Mouse (Mus musculus) hindbrain, embryonic 15.5 days (tissue): ENCODE data around the gene Mrnip. TPM values are rescaled to one million over a fixed set of nuclear protein-coding genes. Genes with fewer than 3 reads are reported as not detected.

Source experiments
- ATAC-seq: fragments of 200-750 bp; cut with Nextera tagmentation; 2 replicates; pipeline ENCODE4 v1.8.0; 2017; ENCODE audit warnings: low read depth, moderate number of reproducible peaks, moderate TSS enrichment; ENCODE audit not compliant: low FRiP score
- H3K27ac ChIP-seq: fragments of 300-500 bp; sonication (generic); replicated peaks from 2 replicates; pipeline ENCODE4 v1.5.1; 2015; ENCODE audit warnings: mild to moderate bottlenecking, inconsistent platforms
- H3K27me3 ChIP-seq: fragments of 300-500 bp; sonication (generic); 2 replicates; pipeline ENCODE4 v1.6.1; 2015; ENCODE audit warnings: control low read depth, inconsistent platforms
- H3K36me3 ChIP-seq: fragments of 300-500 bp; sonication (generic); 2 replicates; pipeline ENCODE4 v1.6.1; 2015; ENCODE audit warnings: control low read depth, inconsistent platforms
- H3K4me1 ChIP-seq: fragments of 300-500 bp; sonication (generic); replicated peaks from 2 replicates; pipeline ENCODE4 v1.6.1; 2015; ENCODE audit warnings: control low read depth, inconsistent platforms
- H3K4me2 ChIP-seq: fragments of 300-500 bp; sonication (generic); 2 replicates; pipeline ENCODE4 v1.6.1; 2015; ENCODE audit warnings: moderate library complexity, mild to moderate bottlenecking, inconsistent platforms
- H3K4me3 ChIP-seq: fragments of 300-500 bp; sonication (generic); 2 replicates; pipeline ENCODE4 v1.5.1; 2015; ENCODE audit warnings: mild to moderate bottlenecking, inconsistent platforms
- H3K9ac ChIP-seq: fragments of 300-500 bp; sonication (generic); 2 replicates; pipeline ENCODE4 v1.6.1; 2015; ENCODE audit warnings: inconsistent platforms
- H3K9me3 ChIP-seq: fragments of 300-500 bp; sonication (generic); 2 replicates; pipeline ENCODE4 v1.6.1; 2016; ENCODE audit warnings: control low read depth, inconsistent platforms
- WGBS: fragments of 180-500 bp; shearing (Covaris S2); methylation state at CpG from one replicate; pipeline ENCODE4 v1.1.7; 2015; 5-methylcytosine and 5-hydroxymethylcytosine counted together
- polyA plus RNA-seq: library from polyadenylated mRNA; unstranded; fragments of >200 nt; fragmentation: Nextera tagmentation; extraction: Ambion mirVana; gene quantifications from 2 replicates; pipeline ENCODE4 v1.2.1, GENCODE M21; 2015

Mrnip gene
- polyA plus RNA-seq, 1 experiment from 2014 or later: 34.6 TPM

DNA sequence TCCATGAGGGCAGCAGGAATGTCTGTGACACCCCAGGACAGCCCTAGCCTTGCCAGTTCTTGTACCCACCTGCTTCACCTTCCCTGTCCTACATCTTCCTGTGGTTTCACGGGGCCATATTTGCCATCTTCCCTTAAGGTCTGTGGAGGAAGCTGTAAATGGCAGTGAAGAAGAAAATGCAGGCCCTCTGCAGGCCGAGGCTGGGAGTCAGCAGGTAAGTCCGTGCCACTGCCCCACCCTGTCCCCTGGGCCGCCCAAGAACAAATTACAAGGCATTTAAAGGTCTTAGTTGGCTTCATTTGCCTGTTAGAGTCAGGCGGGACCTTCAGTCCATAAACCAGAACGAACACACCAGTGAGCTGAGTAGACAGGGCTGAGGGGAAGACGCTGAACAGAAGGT, 19.8 kb downstream of the Mrnip start:
- H3K36me3 ChIP-seq: peaks cover 28% of the 10 kb centered on the region
- ATAC-seq: no peak
- no peaks in the 10 kb centered on the region for H3K9me3 ChIP-seq
- no peak overlapping the region for H3K27ac ChIP-seq
- no peak overlapping the region for H3K4me2 ChIP-seq
- H3K4me3 ChIP-seq: no peak overlapping the region
- 86% methylated on average over 7 of the region's 7 CpGs for WGBS
- no peaks in the 10 kb centered on the region for H3K27me3 ChIP-seq
- H3K9ac ChIP-seq: no peak overlapping the region
- H3K4me1 ChIP-seq: no peaks in the 10 kb centered on the region

DNA sequence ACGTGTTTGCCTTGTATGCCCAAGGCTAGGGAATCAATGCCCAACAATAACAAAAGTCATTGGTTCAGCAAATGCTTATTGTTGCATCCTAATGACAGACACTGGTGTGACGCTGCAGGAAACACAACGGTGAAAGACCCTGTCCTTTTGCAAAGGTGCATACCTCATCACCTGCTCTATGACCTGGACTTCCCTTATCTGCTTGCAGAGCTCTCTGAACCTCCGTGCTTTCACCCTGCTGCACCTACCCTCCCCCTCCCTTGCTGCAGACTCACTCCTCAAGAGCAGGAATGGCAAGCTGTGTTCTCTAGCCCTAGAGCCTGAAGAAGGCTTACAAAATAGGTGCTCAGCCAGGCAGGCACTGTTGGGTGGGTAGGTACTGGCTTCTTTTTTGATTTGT, 20.5 kb downstream of the Mrnip start:
- no peaks in the 10 kb centered on the region for H3K27me3 ChIP-seq
- no peaks in the 10 kb centered on the region for H3K9me3 ChIP-seq
- WGBS: 78% methylated on average over 4 of the region's 4 CpGs
- H3K27ac ChIP-seq: no peak overlapping the region
- no peak overlapping the region for H3K4me2 ChIP-seq
- no peak for ATAC-seq
- H3K36me3 ChIP-seq: peaks cover 35% of the 10 kb centered on the region
- H3K4me1 ChIP-seq: no peaks in the 10 kb centered on the region
- H3K4me3 ChIP-seq: no peak overlapping the region
- H3K9ac ChIP-seq: no peak overlapping the region

DNA sequence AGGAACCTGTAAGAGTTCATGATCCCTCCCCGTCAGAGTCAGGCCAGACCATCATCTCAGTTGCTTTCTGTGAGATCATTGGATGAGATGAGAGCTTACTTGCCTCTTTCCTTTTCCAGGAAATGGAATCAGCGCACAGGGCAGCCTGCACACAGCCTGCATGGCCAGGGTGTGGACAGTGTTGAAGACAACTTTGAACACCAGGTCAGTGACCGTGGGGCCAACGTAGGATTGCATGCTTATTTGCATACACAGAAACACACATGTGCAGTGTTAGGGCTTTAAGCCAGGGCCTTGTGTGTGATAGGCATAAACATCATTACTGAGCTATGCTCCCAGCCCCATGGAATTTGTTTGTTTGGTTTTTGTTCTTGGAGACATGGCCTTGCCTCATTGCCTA, 23.3 kb downstream of the Mrnip start:
- no peaks in the 10 kb centered on the region for H3K27me3 ChIP-seq
- H3K9ac ChIP-seq: no peak overlapping the region
- ATAC-seq: no peak
- no peak overlapping the region for H3K4me3 ChIP-seq
- no peaks in the 10 kb centered on the region for H3K9me3 ChIP-seq
- H3K27ac ChIP-seq: no peak overlapping the region
- peaks cover 58% of the 10 kb centered on the region for H3K36me3 ChIP-seq
- 92% methylated on average over 4 of the region's 4 CpGs for WGBS
- H3K4me1 ChIP-seq: no peaks in the 10 kb centered on the region
- no peak overlapping the region for H3K4me2 ChIP-seq

DNA sequence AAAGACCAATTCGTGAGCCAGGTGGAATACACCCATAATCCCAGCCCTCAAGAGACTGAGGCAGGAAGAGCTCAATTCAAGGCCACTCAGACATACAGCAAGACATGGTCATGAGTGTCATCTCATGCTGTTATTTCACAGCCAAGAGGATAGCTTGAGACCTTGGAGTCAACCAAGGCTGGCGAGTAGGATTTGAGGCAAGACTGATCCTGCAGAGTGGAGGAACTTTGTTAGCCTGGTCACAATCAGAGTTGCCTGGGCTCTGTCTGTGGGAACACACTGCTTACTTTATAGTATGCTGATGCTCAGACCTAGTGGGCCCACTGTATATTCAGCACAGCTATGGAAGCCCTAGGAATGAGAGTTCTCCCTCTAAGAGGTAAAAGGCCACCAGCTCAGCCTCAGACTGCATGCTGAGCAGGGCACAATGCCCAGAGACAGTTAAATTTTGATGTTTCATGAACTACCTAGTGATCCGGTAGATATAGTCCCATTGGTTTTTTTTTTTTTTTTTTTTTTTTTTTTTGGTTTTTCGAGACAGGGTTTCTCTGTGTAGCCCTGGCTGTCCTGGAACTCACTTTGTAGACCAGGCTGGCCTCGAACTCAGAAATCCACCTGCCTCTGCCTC, 24.1 kb downstream of the Mrnip start:
- Histone ChIP-seq H3K9ac (no peak overlapping the region), H3K27me3 (no peaks in the 10 kb centered on the region), H3K4me2 (no peak overlapping the region), H3K4me3 (no peak overlapping the region), H3K36me3 (peaks cover 66% of the 10 kb centered on the region), H3K9me3 (no peaks in the 10 kb centered on the region), H3K27ac (no peak overlapping the region), H3K4me1 (no peaks in the 10 kb centered on the region)
- no peak for ATAC-seq
- 88% methylated on average over 4 of the region's 5 CpGs for WGBS

DNA sequence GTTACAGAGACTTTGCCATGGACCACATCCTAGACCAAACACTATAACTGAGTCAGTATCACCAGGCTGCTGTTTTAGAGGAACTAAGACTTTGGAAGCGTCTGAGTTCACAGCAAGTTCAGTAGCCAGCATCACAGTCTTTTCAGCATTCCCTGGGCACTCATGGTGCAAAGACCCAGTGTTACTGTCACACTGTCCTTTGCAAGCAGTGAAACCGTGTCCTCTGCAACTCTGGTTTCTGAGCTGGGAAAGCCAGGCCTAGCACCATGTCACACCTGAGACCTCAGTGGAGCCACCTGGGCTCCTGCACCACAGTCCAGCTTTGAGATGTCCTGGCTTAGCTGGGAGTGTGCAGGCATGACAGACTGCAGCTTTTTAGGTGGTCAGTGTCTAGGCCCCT, 24.7 kb downstream of the Mrnip start:
- no peaks in the 10 kb centered on the region for H3K4me1 ChIP-seq
- no peak overlapping the region for H3K4me3 ChIP-seq
- no peak overlapping the region for H3K4me2 ChIP-seq
- H3K9me3 ChIP-seq: no peaks in the 10 kb centered on the region
- peaks cover 70% of the 10 kb centered on the region for H3K36me3 ChIP-seq
- H3K9ac ChIP-seq: no peak overlapping the region
- H3K27ac ChIP-seq: no peak overlapping the region
- no peaks in the 10 kb centered on the region for H3K27me3 ChIP-seq
- ATAC-seq: no peak
- WGBS: 91% methylated on average over 2 of the region's 2 CpGs

DNA sequence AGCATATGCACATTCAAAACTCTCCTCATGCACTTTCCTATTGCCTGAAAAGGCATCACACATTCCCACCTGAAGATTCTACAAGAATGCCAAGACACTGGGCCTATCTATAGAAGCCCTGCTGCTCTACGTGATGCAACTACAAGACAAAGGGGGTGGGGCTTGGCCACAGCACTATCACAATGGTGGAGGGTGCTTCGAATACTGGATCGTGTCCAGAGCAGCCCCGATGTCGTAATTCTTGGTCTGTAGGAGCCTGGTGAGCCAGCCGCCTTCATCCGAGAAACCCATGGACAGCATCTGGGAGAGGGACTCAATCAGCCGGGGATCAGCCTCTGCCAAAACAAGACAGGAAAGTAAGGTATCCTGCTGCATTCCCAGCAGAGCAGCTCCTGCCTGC, 26.4 kb downstream of the Mrnip start:
- ATAC-seq: no peak
- 84% methylated on average over 8 of the region's 8 CpGs for WGBS
- H3K4me2 ChIP-seq: no peak overlapping the region
- no peaks in the 10 kb centered on the region for H3K4me1 ChIP-seq
- H3K9ac ChIP-seq: no peak overlapping the region
- no peak overlapping the region for H3K4me3 ChIP-seq
- H3K36me3 ChIP-seq: peaks cover 79% of the 10 kb centered on the region
- H3K27ac ChIP-seq: no peak overlapping the region
- no peaks in the 10 kb centered on the region for H3K27me3 ChIP-seq
- no peaks in the 10 kb centered on the region for H3K9me3 ChIP-seq

DNA sequence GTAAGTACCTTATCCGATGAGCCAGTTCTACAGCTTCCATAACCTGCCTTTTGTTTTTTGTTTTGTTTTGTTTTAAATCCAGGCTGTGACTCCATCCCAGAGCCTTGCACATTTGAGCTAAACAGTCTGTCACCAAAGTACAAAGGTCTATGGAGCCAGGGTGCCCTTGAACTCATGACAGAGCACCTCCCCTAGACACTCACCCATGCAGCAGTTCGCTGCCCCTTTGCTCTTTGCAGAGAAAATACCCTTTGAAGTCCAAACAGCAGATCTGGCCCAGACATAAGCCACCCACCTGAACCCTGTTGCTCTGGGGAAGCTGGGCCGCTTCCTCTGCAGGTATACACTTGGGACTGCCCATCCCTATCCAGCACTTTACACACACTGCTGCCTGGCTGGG, 27.3 kb downstream of the Mrnip start:
- Histone ChIP-seq H3K27me3 (no peaks in the 10 kb centered on the region), H3K27ac (no peak overlapping the region), H3K4me2 (no peak overlapping the region), H3K9me3 (no peaks in the 10 kb centered on the region), H3K4me3 (no peak overlapping the region), H3K36me3 (peaks cover 88% of the 10 kb centered on the region), H3K4me1 (no peaks in the 10 kb centered on the region), H3K9ac (no peak overlapping the region)
- ATAC-seq: no peak
- WGBS: 91% methylated on average over 3 of the region's 3 CpGs

DNA sequence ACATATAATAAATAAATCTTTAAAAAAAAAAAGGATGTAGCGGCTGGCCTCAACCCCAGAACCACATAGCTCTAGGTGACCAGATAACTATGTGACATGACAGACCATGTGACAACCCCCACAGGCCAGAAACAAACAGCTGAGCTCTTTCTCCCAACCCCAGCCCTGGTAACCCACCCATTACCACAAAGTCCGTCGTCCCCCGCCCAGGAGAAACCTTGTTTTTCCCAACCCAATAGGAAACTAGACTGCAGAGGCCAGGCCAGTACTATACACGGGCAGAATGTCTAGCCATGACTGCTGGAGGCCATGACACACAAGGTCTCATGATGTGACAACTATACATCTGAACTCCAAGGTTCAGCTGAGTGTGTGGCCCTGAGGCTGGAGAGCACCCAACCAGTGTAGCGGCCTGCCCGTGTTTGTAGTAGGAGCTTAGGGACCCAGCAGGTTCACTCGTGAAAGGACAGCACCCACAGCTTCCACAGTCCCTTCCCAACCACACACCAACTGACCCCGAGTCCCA, 29.1 kb downstream of the Mrnip start:
- no peaks in the 10 kb centered on the region for H3K27me3 ChIP-seq
- peaks cover 6% of the 10 kb centered on the region for H3K4me1 ChIP-seq
- H3K4me3 ChIP-seq: no peak overlapping the region
- WGBS: 97% methylated on average over 9 of the region's 9 CpGs
- no peak for ATAC-seq
- no peak overlapping the region for H3K27ac ChIP-seq
- H3K9ac ChIP-seq: no peak overlapping the region
- no peak overlapping the region for H3K4me2 ChIP-seq
- H3K9me3 ChIP-seq: no peaks in the 10 kb centered on the region
- H3K36me3 ChIP-seq: peaks cover 85% of the 10 kb centered on the region

DNA sequence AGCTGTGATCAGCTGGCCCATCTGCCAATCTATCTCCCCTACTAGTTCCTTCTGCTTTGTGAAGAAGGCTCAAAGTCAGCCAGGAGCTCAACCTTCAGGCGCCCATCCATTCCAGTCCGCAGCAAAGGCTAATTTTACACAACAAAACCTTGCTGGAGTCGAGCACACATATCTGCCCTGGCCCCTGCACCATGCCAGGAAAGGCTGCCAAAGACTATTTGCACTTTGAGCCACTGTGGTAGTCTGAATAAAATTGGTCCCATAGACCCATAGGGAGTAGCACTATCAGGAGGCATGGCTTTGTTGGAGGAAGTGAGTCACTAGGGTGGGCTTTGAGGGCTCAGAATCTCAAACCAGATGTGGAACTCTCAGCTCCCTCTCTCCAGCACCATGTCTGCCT, 31.2 kb downstream of the Mrnip start:
- no peaks in the 10 kb centered on the region for H3K27me3 ChIP-seq
- 87% methylated on average over 3 of the region's 3 CpGs for WGBS
- peaks cover 16% of the 10 kb centered on the region for H3K4me1 ChIP-seq
- H3K4me3 ChIP-seq: no peak overlapping the region
- H3K36me3 ChIP-seq: peaks cover 69% of the 10 kb centered on the region
- ATAC-seq: no peak
- no peak overlapping the region for H3K4me2 ChIP-seq
- H3K9me3 ChIP-seq: no peaks in the 10 kb centered on the region
- H3K27ac ChIP-seq: no peak overlapping the region
- no peak overlapping the region for H3K9ac ChIP-seq

DNA sequence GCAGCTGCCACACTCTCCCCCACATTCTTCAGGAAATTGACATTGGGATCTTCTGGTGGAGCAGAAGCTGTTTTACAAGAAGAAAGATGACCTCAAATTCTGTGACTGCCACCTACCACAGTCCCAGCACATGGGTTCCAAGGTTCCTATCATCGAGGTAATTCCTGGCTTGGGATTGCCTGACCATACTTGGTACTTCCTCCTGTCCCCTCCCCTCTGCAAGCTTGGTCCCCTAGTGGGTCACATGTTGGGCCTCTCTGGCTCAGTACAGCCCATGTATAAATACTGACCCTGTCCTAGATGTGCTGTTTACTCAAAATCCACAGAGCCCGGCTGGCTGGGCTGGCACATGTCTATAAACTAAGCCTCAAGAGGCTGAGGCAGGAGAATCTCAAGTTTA, 31.8 kb downstream of the Mrnip start:
- Histone ChIP-seq H3K27ac (no peak overlapping the region), H3K9me3 (no peaks in the 10 kb centered on the region), H3K4me1 (peaks cover 19% of the 10 kb centered on the region), H3K36me3 (peaks cover 63% of the 10 kb centered on the region), H3K4me2 (no peak overlapping the region), H3K9ac (no peak overlapping the region), H3K27me3 (no peaks in the 10 kb centered on the region), H3K4me3 (no peak overlapping the region)
- 99% methylated on average over 2 of the region's 2 CpGs for WGBS
- ATAC-seq: no peak

DNA sequence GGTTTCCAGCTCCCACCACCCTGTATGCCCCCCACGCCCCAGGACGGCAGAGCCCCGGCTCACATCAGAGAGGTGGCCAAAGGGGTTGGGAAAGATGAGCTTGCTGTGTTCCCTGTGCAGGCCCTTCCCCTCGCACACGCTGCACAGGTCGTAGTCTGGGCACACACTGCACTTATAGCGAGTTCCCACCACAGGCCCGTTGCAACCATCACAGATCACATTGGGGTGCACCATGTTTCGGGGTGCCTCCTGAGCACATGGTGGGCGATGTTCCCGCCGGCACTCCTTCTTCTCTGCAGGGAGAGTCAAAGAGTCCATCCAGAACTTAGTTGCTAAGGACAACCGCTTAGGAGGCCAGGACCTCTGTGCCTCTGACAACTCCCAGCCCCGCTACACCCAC, 33.1 kb downstream of the Mrnip start:
- Histone ChIP-seq H3K27me3 (no peaks in the 10 kb centered on the region), H3K9ac (no peak overlapping the region), H3K27ac (no peak overlapping the region), H3K36me3 (peaks cover 50% of the 10 kb centered on the region), H3K4me1 (peaks cover 25% of the 10 kb centered on the region), H3K4me2 (no peak overlapping the region), H3K9me3 (no peaks in the 10 kb centered on the region), H3K4me3 (no peak overlapping the region)
- 98% methylated on average over 14 of the region's 14 CpGs for WGBS
- ATAC-seq: no peak

DNA sequence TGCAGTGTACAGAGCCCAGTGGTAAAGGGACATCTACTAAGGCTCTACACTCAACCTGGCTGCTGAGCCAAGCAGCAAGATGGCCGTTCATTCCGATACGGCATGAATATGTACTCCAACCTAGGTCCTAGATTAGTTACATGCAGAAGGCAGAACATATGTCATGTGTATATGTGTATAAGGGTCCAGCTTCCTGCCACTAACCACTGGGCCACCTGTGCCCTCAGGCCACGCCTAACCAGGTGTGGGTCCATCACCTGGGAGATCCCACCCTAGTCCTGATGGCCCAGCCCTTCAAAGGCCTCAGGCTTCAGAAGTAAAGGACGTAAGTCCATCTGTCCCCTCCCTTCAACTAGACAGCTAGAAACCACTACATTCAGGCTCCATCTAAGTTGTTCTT, 33.8 kb downstream of the Mrnip start:
- WGBS: over 99% methylated on average over 5 of the region's 5 CpGs
- Histone ChIP-seq H3K4me1 (peaks cover 31% of the 10 kb centered on the region), H3K9ac (no peak overlapping the region), H3K9me3 (no peaks in the 10 kb centered on the region), H3K36me3 (peaks cover 43% of the 10 kb centered on the region), H3K27me3 (no peaks in the 10 kb centered on the region), H3K4me3 (no peak overlapping the region), H3K27ac (no peak overlapping the region), H3K4me2 (no peak overlapping the region)
- ATAC-seq: no peak

DNA sequence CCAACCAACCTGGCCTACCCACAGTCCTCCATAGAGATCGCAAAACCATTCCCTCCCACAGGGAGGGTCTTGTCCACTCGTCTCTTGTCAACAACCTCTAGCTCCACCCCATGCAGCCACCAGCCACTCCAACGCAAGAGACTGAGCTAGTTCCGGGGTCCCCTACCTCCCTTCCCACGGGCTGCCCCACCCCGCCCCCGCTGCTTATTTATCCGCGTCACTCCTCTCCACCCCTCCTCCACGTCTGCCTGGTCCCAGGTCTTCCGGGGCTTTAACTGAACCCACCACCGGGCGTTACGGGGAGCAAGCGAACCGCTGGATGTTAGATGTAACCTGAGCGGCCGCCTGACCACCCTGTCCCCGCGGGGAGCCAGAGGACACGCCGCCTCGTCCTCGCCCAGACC, 35.9 kb downstream of the Mrnip start:
- no peaks in the 10 kb centered on the region for H3K27me3 ChIP-seq
- H3K4me1 ChIP-seq: peaks cover 35% of the 10 kb centered on the region
- H3K4me2 ChIP-seq: peak overlapping the region; percentile 58
- H3K9me3 ChIP-seq: no peaks in the 10 kb centered on the region
- H3K27ac ChIP-seq: peak overlapping the region; percentile 97
- peak overlapping the region; percentile 98 for H3K9ac ChIP-seq
- peak; percentile 92 for ATAC-seq
- under 1% methylated on average over 24 of the region's 24 CpGs for WGBS
- peaks cover 26% of the 10 kb centered on the region for H3K36me3 ChIP-seq
- H3K4me3 ChIP-seq: peak overlapping the region; percentile 97
